Mouse (Mus musculus) erythroblast, embryonic 14.5 days (primary cell): ENCODE results near the gene Rinl.

Experiments
- GATA1 ChIP-seq: IDR thresholded peaks from 2 replicates; pipeline ENCODE4 v1.6.1; 2012; ENCODE audit warnings: low read length, inconsistent platforms, mixed read lengths
- TAL1 ChIP-seq: IDR thresholded peaks from 3 replicates; pipeline ENCODE4 v1.6.1; 2012; ENCODE audit warnings: low read length, inconsistent platforms, mixed read lengths

- TF ChIP-seq GATA1 (no peak), TAL1 (no peak)
These were observed 48.9 kb upstream of the Rinl start for GRCm38 (mm10) chr7:28739829-28740228.
